Mouse (Mus musculus): ENCODE results near the gene Pcbp2. TPM values are rescaled to one million over a fixed set of nuclear protein-coding genes. Genes with fewer than 3 reads are reported as not detected.

Pcbp2 gene
- 166 and 207 TPM in 2 replicates for polyA plus RNA-seq (2016; fragmentation: Nextera tagmentation; extraction: Ambion mirVana)

DNA sequence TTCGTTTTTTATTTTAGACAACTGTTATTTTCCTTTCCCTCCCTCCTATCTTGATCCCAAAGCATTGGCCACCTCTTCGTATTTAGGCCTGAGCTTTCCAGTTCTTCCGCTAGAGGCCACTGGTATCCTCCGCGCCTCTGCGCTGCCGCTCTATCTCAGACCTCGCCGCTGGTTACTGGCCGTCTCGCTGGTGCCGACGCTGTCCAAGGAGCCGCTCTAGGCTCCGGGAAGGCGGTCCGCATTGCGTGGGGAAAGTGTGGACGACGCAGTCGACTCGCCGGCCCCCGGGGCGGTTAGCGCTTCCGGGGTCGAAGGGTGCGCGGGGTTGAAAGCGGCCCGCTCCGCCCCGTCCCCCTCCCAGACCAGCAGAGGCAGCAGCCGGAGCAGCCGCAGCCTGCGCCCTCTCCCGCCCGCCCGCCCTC, at the start of gene Pcbp2:
Gene Pcbp2, plus strand, starts transcription at position 357 of the 422 bp plus-strand sequence.
- Histone ChIP-seq H3K9me3 (no peaks in the 10 kb centered on the region; the same call in 1 of the 2 replicates), H3K36me3 (peaks cover 35% of the 10 kb centered on the region), H3K4me1 (replicated peaks) (peaks cover 19% of the 10 kb centered on the region), H3K27ac (peak within 1 kb of the TSS; percentile 99), H3K27me3 (ENCODE audit: insufficient read depth, poor library complexity, severe bottlenecking) (no peaks in the 10 kb centered on the region), H3K4me3 (peak within 1 kb of the TSS; percentile 95)
- DNase-seq (ENCODE audit: low spot score) = peak; percentile 97
- WGBS = under 1% methylated on average over 35 of the region's 40 CpGs

DNA sequence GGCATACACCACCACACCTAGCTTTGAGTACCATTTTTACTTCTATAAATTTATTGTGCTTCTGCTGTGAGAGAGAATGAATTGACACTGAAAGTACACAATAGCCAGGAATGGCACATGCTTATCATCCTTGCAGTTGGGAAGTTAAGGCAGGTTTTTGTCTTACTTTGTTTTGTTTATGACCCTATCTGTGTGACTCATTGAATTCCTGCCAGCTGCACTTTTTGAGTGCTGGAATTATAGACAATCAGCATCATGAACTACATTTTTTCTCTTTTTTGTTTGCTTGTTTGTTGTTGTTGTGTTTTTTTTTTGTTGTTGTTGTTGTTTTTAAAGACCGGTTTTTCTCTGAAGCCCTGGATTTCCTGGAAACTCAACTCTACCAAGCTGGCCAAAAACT, 49.4 kb upstream of the Pcbp2 start:
- Histone ChIP-seq H3K4me3 (no peak overlapping the region), H3K36me3 (peaks cover 87% of the 10 kb centered on the region), H3K9me3 (no peaks in the 10 kb centered on the region), H3K27me3 (ENCODE audit: insufficient read depth, poor library complexity, severe bottlenecking) (no peaks in the 10 kb centered on the region), H3K27ac (no peak overlapping the region), H3K4me1 (replicated peaks) (no peaks in the 10 kb centered on the region)
- no peak for DNase-seq (ENCODE audit: low spot score)
- 63% methylated on average over 1 of the region's 1 CpGs for WGBS

DNA sequence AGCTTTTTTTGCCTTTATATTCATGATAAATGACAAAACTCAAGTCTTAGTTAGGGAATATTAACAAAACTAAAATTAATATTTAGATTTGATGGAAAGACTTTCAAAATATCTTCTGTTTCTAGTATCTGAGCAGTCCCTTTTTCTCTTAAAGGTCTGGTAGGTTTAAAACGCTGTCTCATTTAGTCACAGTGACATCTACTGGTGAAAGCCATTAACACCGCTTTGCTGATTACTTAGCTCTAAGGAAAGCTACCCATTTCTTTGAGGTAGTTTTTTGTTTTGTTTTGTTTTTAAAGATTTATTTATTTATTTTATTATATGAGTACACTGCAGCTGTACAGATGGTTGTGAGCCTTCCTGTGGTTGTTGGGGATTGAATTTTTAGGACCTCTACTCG, 48.9 kb upstream of the Pcbp2 start:
- no peak for DNase-seq (ENCODE audit: low spot score)
- no peaks in the 10 kb centered on the region for H3K9me3 ChIP-seq
- WGBS = 66% methylated on average over 3 of the region's 3 CpGs
- H3K27ac ChIP-seq = no peak overlapping the region
- no peak overlapping the region for H3K4me3 ChIP-seq
- H3K36me3 ChIP-seq = peaks cover 88% of the 10 kb centered on the region
- H3K27me3 ChIP-seq (ENCODE audit: insufficient read depth, poor library complexity, severe bottlenecking) = no peaks in the 10 kb centered on the region
- H3K4me1 ChIP-seq (replicated peaks) = no peaks in the 10 kb centered on the region

DNA sequence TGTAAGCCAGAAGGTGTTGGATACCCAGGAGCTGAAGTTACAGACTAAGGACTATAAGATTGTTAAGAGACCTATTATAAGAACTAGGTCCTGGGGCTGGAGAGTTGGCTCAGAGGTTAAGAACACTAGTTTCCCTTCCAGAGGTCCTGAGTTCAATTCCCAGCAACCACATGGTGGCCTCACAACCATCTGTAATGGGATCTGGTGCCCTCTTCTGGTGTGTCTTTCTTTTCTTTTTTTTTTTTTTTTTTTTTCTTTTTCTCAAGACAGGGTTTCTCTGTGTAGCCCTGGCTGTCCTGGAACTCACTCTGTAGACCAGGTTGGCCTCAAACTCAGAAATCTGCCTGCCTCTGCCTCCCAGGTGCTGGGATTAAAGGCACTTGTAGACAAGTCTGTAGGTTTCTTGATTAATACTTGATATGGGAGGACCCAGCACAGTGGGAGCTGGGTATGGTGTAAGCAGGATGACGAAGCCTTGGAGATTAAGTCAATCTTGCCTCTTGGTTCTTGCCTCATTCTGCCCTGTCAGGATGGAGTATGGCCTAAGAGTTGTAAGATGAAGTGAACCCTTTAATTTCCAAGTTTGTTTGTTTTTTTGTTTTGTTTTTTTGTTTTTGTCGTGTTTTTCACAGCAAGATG, 46.6 kb upstream of the Pcbp2 start:
- WGBS = 96% methylated on average over 2 of the region's 2 CpGs
- no peaks in the 10 kb centered on the region for H3K4me1 ChIP-seq (replicated peaks)
- H3K9me3 ChIP-seq = no peaks in the 10 kb centered on the region
- peaks cover 89% of the 10 kb centered on the region for H3K36me3 ChIP-seq
- H3K27me3 ChIP-seq (ENCODE audit: insufficient read depth, poor library complexity, severe bottlenecking) = no peaks in the 10 kb centered on the region
- H3K4me3 ChIP-seq = no peak overlapping the region
- no peak for DNase-seq (ENCODE audit: low spot score)
- H3K27ac ChIP-seq = no peak overlapping the region

DNA sequence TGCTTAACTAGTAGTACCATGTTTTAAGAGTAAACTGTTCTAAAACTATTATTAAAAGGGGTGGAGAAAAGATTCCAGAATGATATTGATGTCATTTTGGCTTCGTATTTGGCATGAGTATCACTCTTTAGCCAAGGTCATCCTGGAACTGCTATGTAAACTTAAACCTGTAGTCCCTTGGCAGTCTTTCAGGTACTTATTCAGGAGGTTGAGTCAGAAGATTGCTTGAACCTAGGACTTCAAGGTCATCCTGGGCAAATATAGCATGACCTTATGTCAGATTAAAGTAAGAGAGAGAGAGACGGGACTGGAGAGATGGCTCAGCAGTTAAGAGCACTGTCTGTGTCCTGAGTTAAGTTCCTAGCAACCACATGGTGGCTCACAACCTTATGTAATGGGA, 45.7 kb upstream of the Pcbp2 start:
- H3K36me3 ChIP-seq = peaks cover 89% of the 10 kb centered on the region
- H3K9me3 ChIP-seq = no peaks in the 10 kb centered on the region
- 89% methylated on average over 2 of the region's 2 CpGs for WGBS

DNA sequence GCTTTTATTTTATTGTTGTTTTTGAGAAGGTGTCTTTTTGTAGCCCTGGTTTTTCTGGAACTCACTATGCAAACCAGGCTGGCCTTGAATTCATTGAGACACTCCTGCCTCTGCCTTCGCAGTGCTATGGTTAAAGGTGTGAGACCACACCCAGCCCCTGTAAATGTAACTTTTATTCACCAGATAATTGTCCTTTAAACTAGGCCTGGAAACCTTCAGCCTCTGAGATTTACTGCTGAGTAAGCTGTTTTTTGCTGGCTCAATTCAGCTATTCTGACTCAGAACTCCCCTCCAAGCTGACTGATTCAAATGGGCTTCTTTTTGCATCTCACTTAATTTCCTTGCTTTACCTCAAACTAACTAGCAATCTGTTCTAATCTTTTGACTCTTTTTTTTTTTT, 43.4 kb upstream of the Pcbp2 start:
- Histone ChIP-seq H3K27ac (no peak overlapping the region), H3K36me3 (peaks cover 99% of the 10 kb centered on the region), H3K27me3 (ENCODE audit: insufficient read depth, poor library complexity, severe bottlenecking) (no peaks in the 10 kb centered on the region), H3K4me3 (no peak overlapping the region), H3K4me1 (replicated peaks) (no peaks in the 10 kb centered on the region), H3K9me3 (no peaks in the 10 kb centered on the region)
- DNase-seq (ENCODE audit: low spot score) = no peak
- 94% methylated on average over 1 of the region's 1 CpGs for WGBS

More for the DNA sequence above, 45.7 kb upstream of the Pcbp2 start:
- H3K4me3 ChIP-seq = no peak overlapping the region
- H3K27ac ChIP-seq = no peak overlapping the region
- no peaks in the 10 kb centered on the region for H3K27me3 ChIP-seq (ENCODE audit: insufficient read depth, poor library complexity, severe bottlenecking)
- no peaks in the 10 kb centered on the region for H3K4me1 ChIP-seq (replicated peaks)
- DNase-seq (ENCODE audit: low spot score) = no peak

DNA sequence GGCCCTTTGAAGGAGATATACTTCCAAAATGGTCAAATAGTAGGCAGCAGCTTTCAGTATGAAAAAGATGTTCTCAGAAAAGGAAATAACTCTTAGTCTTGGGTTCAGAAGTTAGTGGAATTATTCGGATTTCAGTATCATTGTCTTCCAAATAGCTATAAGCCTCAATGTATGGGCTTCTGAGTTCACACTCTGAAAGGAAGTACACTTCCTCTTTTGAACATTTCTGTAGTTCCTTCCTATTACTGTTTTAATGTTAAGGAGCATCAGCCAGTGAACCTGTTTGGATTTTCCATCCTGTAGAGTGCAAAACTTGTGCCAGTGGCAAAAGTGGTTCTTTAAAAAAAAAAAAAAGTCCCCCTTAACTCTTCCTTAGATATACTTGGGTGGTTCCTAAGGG, 38.3 kb upstream of the Pcbp2 start:
- no peak overlapping the region for H3K27ac ChIP-seq
- no peaks in the 10 kb centered on the region for H3K4me1 ChIP-seq (replicated peaks)
- H3K36me3 ChIP-seq = peaks cover 99% of the 10 kb centered on the region
- no peak for DNase-seq (ENCODE audit: low spot score)
- 97% methylated on average over 1 of the region's 1 CpGs for WGBS
- no peaks in the 10 kb centered on the region for H3K27me3 ChIP-seq (ENCODE audit: insufficient read depth, poor library complexity, severe bottlenecking)
- H3K4me3 ChIP-seq = no peak overlapping the region
- no peaks in the 10 kb centered on the region for H3K9me3 ChIP-seq

DNA sequence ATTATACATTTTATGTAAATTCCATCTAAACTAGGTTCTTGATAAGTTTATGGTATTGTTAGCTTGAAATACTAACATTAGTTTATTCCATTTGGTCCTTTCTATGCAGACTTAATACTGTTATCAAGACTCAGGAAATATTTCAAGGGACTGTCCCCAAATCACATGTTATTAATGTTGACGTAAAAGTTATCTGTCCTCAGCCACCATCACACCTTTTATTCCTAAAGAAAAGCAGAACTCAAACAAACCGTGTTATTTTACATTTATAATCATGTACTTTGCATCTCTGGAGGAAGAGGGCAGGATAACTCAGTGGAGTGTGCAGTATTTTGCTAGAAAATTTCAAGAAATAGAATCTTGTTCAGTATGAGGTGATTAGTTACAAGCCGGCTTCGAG, 37.2 kb upstream of the Pcbp2 start:
- H3K4me1 ChIP-seq (replicated peaks) = no peaks in the 10 kb centered on the region
- no peak for DNase-seq (ENCODE audit: low spot score)
- H3K36me3 ChIP-seq = peaks cover 96% of the 10 kb centered on the region
- H3K27me3 ChIP-seq (ENCODE audit: insufficient read depth, poor library complexity, severe bottlenecking) = no peaks in the 10 kb centered on the region
- no peak overlapping the region for H3K27ac ChIP-seq
- WGBS = 95% methylated on average over 4 of the region's 4 CpGs
- no peak overlapping the region for H3K4me3 ChIP-seq
- no peaks in the 10 kb centered on the region for H3K9me3 ChIP-seq

DNA sequence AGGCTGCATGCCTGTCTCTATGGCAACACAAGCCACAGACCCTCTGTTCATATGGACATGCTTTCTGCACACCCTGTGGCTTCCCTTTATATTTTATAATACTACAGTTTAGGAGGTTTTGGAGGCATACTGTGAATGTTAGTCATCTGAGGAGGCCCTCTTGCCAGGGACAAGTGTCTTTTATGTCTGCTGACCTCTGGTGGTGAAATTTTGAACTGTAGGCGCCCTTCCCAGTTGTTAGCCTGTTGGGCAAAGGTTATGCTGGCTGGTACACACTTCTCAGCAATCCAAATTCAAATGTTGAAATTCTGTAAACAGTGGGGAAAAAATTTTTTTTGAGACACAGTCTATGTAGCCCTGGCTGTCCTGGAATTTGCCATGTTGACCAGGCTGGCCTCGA, 27.8 kb upstream of the Pcbp2 start:
- DNase-seq (ENCODE audit: low spot score) = peak; percentile 79
- WGBS = 46% methylated on average over 2 of the region's 2 CpGs
- Histone ChIP-seq H3K4me1 (replicated peaks) (peaks cover 4% of the 10 kb centered on the region), H3K9me3 (no peaks in the 10 kb centered on the region), H3K36me3 (peaks cover 8% of the 10 kb centered on the region; the same call in 1 of the 2 replicates), H3K4me3 (no peak overlapping the region), H3K27ac (no peak overlapping the region), H3K27me3 (ENCODE audit: insufficient read depth, poor library complexity, severe bottlenecking) (no peaks in the 10 kb centered on the region)

DNA sequence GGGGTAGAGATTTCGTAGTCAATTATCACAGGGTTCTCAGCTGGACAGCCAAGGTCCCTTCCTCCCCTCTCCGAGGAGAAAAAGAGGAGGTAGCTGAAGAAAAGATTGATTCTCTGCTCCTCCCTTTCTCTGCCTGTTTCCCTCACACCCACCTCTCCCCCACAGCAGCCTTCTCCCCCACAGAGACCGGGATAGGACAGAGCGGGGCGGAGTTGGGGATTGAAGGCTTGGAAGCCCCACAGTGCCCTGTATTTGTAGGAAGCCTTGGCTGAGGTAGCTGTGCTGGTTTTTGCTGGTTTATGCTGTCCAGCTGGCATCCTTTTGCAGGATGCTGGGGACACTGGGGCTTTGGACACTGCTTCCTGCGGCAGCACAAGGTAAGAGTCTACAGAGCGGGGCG, 25.2 kb upstream of the Pcbp2 start, which contains the start of gene Amhr2:
Gene Amhr2, plus strand, starts transcription at position 222 of the 400 bp plus-strand sequence.
- no peak for DNase-seq (ENCODE audit: low spot score)
- H3K4me3 ChIP-seq = no peak within 1 kb of the TSS
- H3K36me3 ChIP-seq = no peaks in the 10 kb centered on the region
- H3K9me3 ChIP-seq = no peaks in the 10 kb centered on the region
- no peak within 1 kb of the TSS for H3K27ac ChIP-seq
- H3K27me3 ChIP-seq (ENCODE audit: insufficient read depth, poor library complexity, severe bottlenecking) = no peaks in the 10 kb centered on the region
- 65% methylated on average over 8 of the region's 8 CpGs for WGBS
- peaks cover 4% of the 10 kb centered on the region for H3K4me1 ChIP-seq (replicated peaks)

DNA sequence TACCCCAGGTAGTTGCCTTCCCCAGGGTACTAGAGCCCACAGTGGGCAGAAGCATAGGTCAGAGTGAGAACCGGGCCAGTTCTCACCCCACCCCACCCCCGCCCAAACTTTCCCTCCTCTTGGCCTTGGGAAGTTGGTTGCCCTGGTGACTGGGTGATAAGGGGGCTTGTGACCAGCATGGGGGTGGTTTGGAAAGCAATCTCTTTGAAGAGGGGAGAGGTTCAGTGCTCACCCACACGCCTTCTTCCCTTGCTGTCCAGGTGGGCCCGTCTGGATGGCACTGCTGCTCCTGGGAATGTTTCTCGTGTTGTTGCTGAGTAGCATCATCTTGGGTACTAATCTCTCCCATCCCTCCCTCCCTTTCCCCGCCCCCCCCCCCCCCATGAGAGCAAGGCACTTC, 23.9 kb upstream of the Pcbp2 start:
- H3K4me1 ChIP-seq (replicated peaks) = peaks cover 4% of the 10 kb centered on the region
- no peaks in the 10 kb centered on the region for H3K27me3 ChIP-seq (ENCODE audit: insufficient read depth, poor library complexity, severe bottlenecking)
- H3K27ac ChIP-seq = no peak overlapping the region
- 59% methylated on average over 6 of the region's 6 CpGs for WGBS
- H3K4me3 ChIP-seq = no peak overlapping the region
- H3K9me3 ChIP-seq = no peaks in the 10 kb centered on the region
- no peaks in the 10 kb centered on the region for H3K36me3 ChIP-seq
- no peak for DNase-seq (ENCODE audit: low spot score)

DNA sequence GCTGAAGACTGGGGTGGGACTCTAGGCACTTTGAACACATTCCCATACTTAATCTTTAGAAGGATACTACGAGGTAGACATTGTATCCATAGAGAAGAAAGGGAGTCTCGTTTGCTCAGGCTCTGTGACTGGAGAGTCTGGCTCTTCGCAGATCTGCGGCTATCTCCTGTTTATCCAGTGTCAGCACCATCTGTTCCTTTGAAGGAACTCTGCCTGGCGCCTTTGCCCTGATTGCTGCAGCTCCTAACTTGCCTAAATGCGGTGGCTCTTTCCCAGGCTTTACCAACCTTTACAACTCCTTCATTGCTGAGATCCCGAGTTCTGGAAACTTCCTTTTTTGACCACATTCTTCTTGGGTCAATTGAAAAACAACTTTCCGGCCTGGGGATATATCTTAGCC, 21.0 kb upstream of the Pcbp2 start:
- 71% methylated on average over 8 of the region's 8 CpGs for WGBS
- H3K27me3 ChIP-seq (ENCODE audit: insufficient read depth, poor library complexity, severe bottlenecking) = no peaks in the 10 kb centered on the region

DNA sequence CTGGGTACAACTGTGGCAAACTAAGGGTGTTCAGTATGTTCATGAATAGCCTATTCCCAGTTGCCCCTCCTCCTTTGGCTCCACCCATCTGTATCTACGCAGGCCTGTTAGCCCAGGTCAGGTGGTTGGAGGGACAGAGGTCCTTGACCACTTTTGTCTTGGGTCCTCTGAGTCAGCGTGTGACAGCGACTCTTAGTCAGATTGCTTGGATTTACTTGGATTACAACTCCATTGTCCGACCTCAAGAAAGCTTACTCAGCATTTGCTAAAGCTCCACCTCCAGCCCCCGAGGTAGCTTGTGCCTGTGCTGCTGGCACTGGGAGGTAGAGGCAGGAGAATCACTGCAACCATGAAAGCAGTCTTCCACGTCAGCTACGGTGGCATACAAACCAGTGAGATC, 19.4 kb upstream of the Pcbp2 start:
- Histone ChIP-seq H3K4me3 (no peak overlapping the region), H3K27me3 (ENCODE audit: insufficient read depth, poor library complexity, severe bottlenecking) (no peaks in the 10 kb centered on the region), H3K36me3 (no peaks in the 10 kb centered on the region), H3K4me1 (replicated peaks) (peaks cover 6% of the 10 kb centered on the region), H3K9me3 (no peaks in the 10 kb centered on the region), H3K27ac (no peak overlapping the region)
- no peak for DNase-seq (ENCODE audit: low spot score)
- WGBS = 37% methylated on average over 7 of the region's 7 CpGs

More for the DNA sequence above, 21.0 kb upstream of the Pcbp2 start:
- no peak for DNase-seq (ENCODE audit: low spot score)
- Histone ChIP-seq H3K4me3 (no peak overlapping the region), H3K4me1 (replicated peaks) (peaks cover 4% of the 10 kb centered on the region), H3K27ac (no peak overlapping the region), H3K36me3 (no peaks in the 10 kb centered on the region), H3K9me3 (no peaks in the 10 kb centered on the region)

All from hindbrain, embryonic 10.5 days (tissue).